Mouse (Mus musculus): ENCODE measurements at regions not wholly inside any gene's neighbourhood (a gene's known extent, or its start where the extent isn't known, plus 50 kb on each side); places are given as distances from the start of the nearest gene placed in this dataset.

DNA sequence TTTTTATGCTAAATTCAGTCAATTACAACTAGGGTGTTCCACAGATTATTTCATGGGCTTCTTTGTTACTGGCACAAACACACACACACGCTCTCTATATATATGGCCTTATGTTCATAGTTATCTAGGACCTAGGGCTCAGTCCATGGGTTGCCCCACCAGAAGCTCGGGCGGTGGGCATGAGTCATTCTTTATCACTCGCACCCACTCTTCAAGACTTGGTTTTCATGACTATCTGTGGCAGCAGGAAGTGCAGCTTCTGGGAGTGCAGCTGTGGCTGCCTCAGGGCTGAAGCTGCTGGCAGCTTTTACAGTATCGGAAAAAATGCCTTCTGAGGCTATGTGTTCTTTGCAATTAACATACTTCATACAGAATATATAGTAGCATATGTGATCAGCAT lies 198.7 kb downstream of the Ipo11 start:
- no peak overlapping the region for H3K27ac ChIP-seq (replicated peaks)
- no peaks in the 10 kb centered on the region for H3K4me1 ChIP-seq (replicated peaks)
- no peak overlapping the region for H3K4me2 ChIP-seq
- H3K9ac ChIP-seq, result no peak overlapping the region
- 91% methylated on average over 5 of the region's 5 CpGs for WGBS
- H3K4me3 ChIP-seq, result no peak overlapping the region
- H3K27me3 ChIP-seq, result no peaks in the 10 kb centered on the region
- H3K36me3 ChIP-seq, result no peaks in the 10 kb centered on the region
- ATAC-seq (ENCODE audit: low FRiP score, low read depth), result no peak
- H3K9me3 ChIP-seq, result no peaks in the 10 kb centered on the region

DNA sequence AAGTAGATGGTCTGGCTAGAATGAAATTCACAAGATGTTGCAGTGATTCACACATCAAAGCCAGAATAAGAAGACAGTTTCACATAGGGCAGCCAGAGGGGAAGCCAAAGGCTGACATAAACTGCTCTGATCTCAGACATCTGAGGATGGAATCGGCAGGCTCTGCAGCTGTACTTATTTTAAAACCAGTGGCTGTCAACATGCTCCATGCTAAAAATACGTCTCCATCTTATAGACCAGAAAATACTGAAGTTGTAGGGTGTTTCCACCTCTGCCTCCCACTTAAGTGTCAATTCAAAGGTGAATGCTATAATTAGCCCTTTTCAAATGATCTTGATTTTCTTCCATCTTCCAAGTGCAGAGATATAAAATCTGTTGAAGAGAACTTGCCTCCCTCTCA lies 202.4 kb downstream of the Ipo11 start:
- no peaks in the 10 kb centered on the region for H3K27me3 ChIP-seq
- ATAC-seq (ENCODE audit: low FRiP score, low read depth), result no peak
- no peak overlapping the region for H3K9ac ChIP-seq
- no peak overlapping the region for H3K4me2 ChIP-seq
- H3K36me3 ChIP-seq, result no peaks in the 10 kb centered on the region
- 89% methylated on average over 2 of the region's 2 CpGs for WGBS
- no peak overlapping the region for H3K4me3 ChIP-seq
- H3K4me1 ChIP-seq (replicated peaks), result no peaks in the 10 kb centered on the region
- H3K27ac ChIP-seq (replicated peaks), result no peak overlapping the region
- no peaks in the 10 kb centered on the region for H3K9me3 ChIP-seq

- Histone ChIP-seq H3K4me1 (replicated peaks) (no peaks in the 10 kb centered on the region), H3K4me2 (no peak overlapping the region), H3K27me3 (no peaks in the 10 kb centered on the region), H3K4me3 (no peak overlapping the region), H3K36me3 (no peaks in the 10 kb centered on the region), H3K27ac (replicated peaks) (no peak overlapping the region), H3K9ac (no peak overlapping the region), H3K9me3 (no peaks in the 10 kb centered on the region)
- WGBS, result 97% methylated on average over 1 of the region's 1 CpGs
- no peak for ATAC-seq (ENCODE audit: low FRiP score, low read depth)
These were observed 203.9 kb downstream of the Ipo11 start for GRCm38 (mm10) chr13:106732906-106733305.

- Histone ChIP-seq H3K4me3 (no peak overlapping the region), H3K9ac (no peak overlapping the region), H3K4me1 (replicated peaks) (no peaks in the 10 kb centered on the region), H3K9me3 (no peaks in the 10 kb centered on the region), H3K4me2 (no peak overlapping the region), H3K27me3 (no peaks in the 10 kb centered on the region), H3K27ac (replicated peaks) (no peak overlapping the region), H3K36me3 (no peaks in the 10 kb centered on the region)
- ATAC-seq (ENCODE audit: low FRiP score, low read depth), result no peak
- WGBS, result 84% methylated on average over 1 of the region's 1 CpGs
These were observed 213.4 kb downstream of the Ipo11 start for GRCm38 (mm10) chr13:106723315-106723714.

GRCm38 (mm10) chr13:106721167-106721566 lies 215.6 kb downstream of the Ipo11 start:
- WGBS, result 95% methylated on average over 1 of the region's 1 CpGs
- ATAC-seq (ENCODE audit: low FRiP score, low read depth), result no peak
- Histone ChIP-seq H3K36me3 (no peaks in the 10 kb centered on the region), H3K9ac (no peak overlapping the region), H3K27ac (replicated peaks) (no peak overlapping the region), H3K4me3 (no peak overlapping the region), H3K9me3 (no peaks in the 10 kb centered on the region), H3K4me2 (no peak overlapping the region), H3K4me1 (replicated peaks) (no peaks in the 10 kb centered on the region), H3K27me3 (no peaks in the 10 kb centered on the region)

DNA sequence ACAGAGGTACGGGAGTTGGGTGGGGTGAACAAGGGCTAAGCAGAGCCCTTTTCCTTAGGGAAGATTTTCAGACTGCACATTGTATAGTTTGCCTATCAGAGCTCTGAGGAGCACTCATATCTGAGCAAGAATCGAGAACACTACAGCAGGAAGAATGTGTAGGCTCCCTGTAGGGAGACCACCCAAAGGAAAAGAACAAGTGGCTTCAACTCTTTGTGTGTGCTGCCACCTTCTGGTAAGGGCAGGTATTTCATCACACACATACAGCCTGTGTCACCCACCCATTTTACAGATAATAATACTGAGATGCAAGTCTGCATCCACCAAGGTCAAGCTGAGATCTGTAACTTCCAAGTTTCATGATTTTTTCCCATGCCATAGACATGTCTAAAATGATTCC lies 221.0 kb downstream of the Ipo11 start:
- no peak for ATAC-seq (ENCODE audit: low FRiP score, low read depth)
- Histone ChIP-seq H3K4me3 (no peak overlapping the region), H3K27ac (replicated peaks) (no peak overlapping the region), H3K36me3 (no peaks in the 10 kb centered on the region), H3K9ac (no peak overlapping the region), H3K27me3 (no peaks in the 10 kb centered on the region), H3K9me3 (no peaks in the 10 kb centered on the region), H3K4me2 (no peak overlapping the region), H3K4me1 (replicated peaks) (no peaks in the 10 kb centered on the region)
- 43% methylated on average over 2 of the region's 2 CpGs for WGBS

- Histone ChIP-seq H3K4me3 (no peak overlapping the region), H3K4me1 (replicated peaks) (no peaks in the 10 kb centered on the region), H3K27ac (replicated peaks) (no peak overlapping the region), H3K27me3 (no peaks in the 10 kb centered on the region), H3K4me2 (no peak overlapping the region), H3K36me3 (no peaks in the 10 kb centered on the region), H3K9ac (no peak overlapping the region), H3K9me3 (no peaks in the 10 kb centered on the region)
- ATAC-seq (ENCODE audit: low FRiP score, low read depth), result no peak
- WGBS, result 84% methylated on average over 8 of the region's 8 CpGs
These were observed 221.5 kb downstream of the Ipo11 start for GRCm38 (mm10) chr13:106715234-106715633.

- H3K9me3 ChIP-seq, result no peaks in the 10 kb centered on the region
- H3K4me3 ChIP-seq, result no peak overlapping the region
- ATAC-seq (ENCODE audit: low FRiP score, low read depth), result no peak
- H3K36me3 ChIP-seq, result no peaks in the 10 kb centered on the region
- no peaks in the 10 kb centered on the region for H3K27me3 ChIP-seq
- 84% methylated on average over 3 of the region's 3 CpGs for WGBS
- no peak overlapping the region for H3K4me2 ChIP-seq
- H3K4me1 ChIP-seq (replicated peaks), result no peaks in the 10 kb centered on the region
- H3K27ac ChIP-seq (replicated peaks), result no peak overlapping the region
- no peak overlapping the region for H3K9ac ChIP-seq
These were observed 226.2 kb downstream of the Ipo11 start for GRCm38 (mm10) chr13:106710580-106710979.

- Histone ChIP-seq H3K4me3 (no peak overlapping the region), H3K27me3 (no peaks in the 10 kb centered on the region), H3K4me2 (no peak overlapping the region), H3K36me3 (no peaks in the 10 kb centered on the region), H3K9me3 (no peaks in the 10 kb centered on the region), H3K27ac (replicated peaks) (no peak overlapping the region), H3K4me1 (replicated peaks) (no peaks in the 10 kb centered on the region), H3K9ac (no peak overlapping the region)
- WGBS, result 100% methylated on average over 1 of the region's 1 CpGs
- ATAC-seq (ENCODE audit: low FRiP score, low read depth), result no peak
These were observed 236.4 kb downstream of the Ipo11 start for GRCm38 (mm10) chr13:106700376-106700775.

DNA sequence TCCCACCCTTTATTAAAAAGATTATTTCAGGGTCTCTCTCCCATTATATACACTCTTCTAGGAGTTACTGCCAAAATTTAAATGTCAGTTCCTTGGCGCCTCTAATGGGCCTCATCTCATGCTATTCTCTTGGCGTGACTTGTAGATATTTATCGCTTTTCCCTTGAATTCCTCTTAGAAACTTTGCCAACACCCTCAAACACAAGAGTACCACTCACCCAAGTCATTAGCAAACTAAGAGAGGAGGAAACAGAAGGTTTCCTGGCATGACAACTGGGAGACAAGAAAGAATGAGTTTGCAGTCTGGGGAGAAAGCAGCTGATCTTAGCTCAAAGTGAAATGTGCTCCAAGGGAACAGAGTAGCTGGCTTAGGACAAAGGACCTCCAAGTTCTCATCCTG lies 236.8 kb downstream of the Ipo11 start:
- no peaks in the 10 kb centered on the region for H3K27me3 ChIP-seq
- no peaks in the 10 kb centered on the region for H3K9me3 ChIP-seq
- H3K36me3 ChIP-seq, result no peaks in the 10 kb centered on the region
- H3K4me1 ChIP-seq (replicated peaks), result no peaks in the 10 kb centered on the region
- no peak overlapping the region for H3K27ac ChIP-seq (replicated peaks)
- no peak for ATAC-seq (ENCODE audit: low FRiP score, low read depth)
- WGBS, result 78% methylated on average over 3 of the region's 3 CpGs
- no peak overlapping the region for H3K4me2 ChIP-seq
- no peak overlapping the region for H3K4me3 ChIP-seq
- H3K9ac ChIP-seq, result no peak overlapping the region

GRCm38 (mm10) chr13:106691787-106692571 lies 244.8 kb downstream of the Ipo11 start:
- WGBS, result 88% methylated on average over 10 of the region's 10 CpGs
- ATAC-seq (ENCODE audit: low FRiP score, low read depth), result no peak
- Histone ChIP-seq H3K27me3 (no peaks in the 10 kb centered on the region), H3K9me3 (no peaks in the 10 kb centered on the region), H3K27ac (replicated peaks) (no peak overlapping the region), H3K4me3 (no peak overlapping the region), H3K9ac (no peak overlapping the region), H3K36me3 (no peaks in the 10 kb centered on the region), H3K4me1 (replicated peaks) (no peaks in the 10 kb centered on the region), H3K4me2 (no peak overlapping the region)

DNA sequence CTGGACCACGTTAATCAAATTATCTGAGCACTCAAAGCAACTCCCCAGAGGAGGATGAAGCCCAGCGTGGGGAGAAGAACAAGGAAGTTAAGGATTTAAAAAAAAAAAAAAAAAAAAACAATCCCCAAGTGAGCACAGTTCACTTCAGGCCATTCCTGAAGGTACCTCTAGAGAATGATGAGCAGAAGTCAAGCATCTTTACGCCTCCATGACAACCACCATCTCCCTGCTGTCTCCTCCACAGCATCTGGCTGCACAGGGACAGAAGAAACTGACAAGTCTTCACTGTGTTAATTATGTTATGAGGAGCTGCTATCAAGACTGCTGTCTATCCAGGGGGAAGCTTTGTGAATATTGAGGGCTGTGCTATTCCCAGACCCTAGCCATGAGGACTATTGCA lies 246.6 kb downstream of the Ipo11 start:
- H3K9me3 ChIP-seq, result no peaks in the 10 kb centered on the region
- no peaks in the 10 kb centered on the region for H3K36me3 ChIP-seq
- WGBS, result 65% methylated on average over 3 of the region's 3 CpGs
- no peak overlapping the region for H3K4me2 ChIP-seq
- no peaks in the 10 kb centered on the region for H3K27me3 ChIP-seq
- H3K4me3 ChIP-seq, result no peak overlapping the region
- no peaks in the 10 kb centered on the region for H3K4me1 ChIP-seq (replicated peaks)
- H3K9ac ChIP-seq, result no peak overlapping the region
- ATAC-seq (ENCODE audit: low FRiP score, low read depth), result no peak
- no peak overlapping the region for H3K27ac ChIP-seq (replicated peaks)

DNA sequence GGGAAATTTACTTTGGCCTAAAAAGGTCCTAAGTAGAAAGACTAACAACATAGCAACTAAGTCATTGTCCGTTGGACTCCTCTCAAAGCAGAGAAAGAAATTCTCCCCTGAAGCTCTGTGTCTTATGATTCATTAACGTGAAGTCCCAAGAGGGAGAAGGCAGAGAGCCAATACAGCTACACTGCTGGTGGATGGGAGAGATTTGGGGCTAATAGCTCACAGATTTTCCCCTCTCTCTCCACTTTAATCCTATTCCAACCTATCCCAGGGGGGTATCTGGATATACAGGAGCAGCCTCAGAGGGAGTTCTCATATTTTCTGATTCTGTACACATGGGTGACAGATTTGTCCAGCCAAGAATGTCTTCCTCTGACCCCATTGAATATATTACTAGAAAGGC lies 247.1 kb downstream of the Ipo11 start:
- H3K27me3 ChIP-seq, result no peaks in the 10 kb centered on the region
- no peak overlapping the region for H3K27ac ChIP-seq (replicated peaks)
- H3K36me3 ChIP-seq, result no peaks in the 10 kb centered on the region
- no peak overlapping the region for H3K4me2 ChIP-seq
- 53% methylated on average over 2 of the region's 2 CpGs for WGBS
- H3K4me1 ChIP-seq (replicated peaks), result no peaks in the 10 kb centered on the region
- no peak overlapping the region for H3K9ac ChIP-seq
- no peaks in the 10 kb centered on the region for H3K9me3 ChIP-seq
- no peak for ATAC-seq (ENCODE audit: low FRiP score, low read depth)
- no peak overlapping the region for H3K4me3 ChIP-seq
